Mouse (Mus musculus) ES-E14 (cell line): ENCODE results near the gene St3gal2. TPM values are rescaled to one million over a fixed set of nuclear protein-coding genes. Genes with fewer than 3 reads are reported as not detected.
A peak's percentile ranks its signal among the peaks of the same experiment; 100 is the strongest.
"Not testable (repeated sequence)": the region's sequence is repeated elsewhere in the genome, so short reads cannot be mapped to it uniquely, and the experiment has no call there.

Source experiments
- DNase-seq: peaks from one replicate; pipeline ENCODE4 v3.0.0-alpha.2; 2013; ENCODE audit warnings: low read depth, low spot score
- H3K27ac ChIP-seq: 2 replicates; pipeline ENCODE4 v1.5.1; 2012; ENCODE audit warnings: low read depth, mild to moderate bottlenecking, low read length, moderate library complexity, mixed read lengths; ENCODE audit not compliant: poor library complexity, insufficient read depth, severe bottlenecking
- H3K36me3 ChIP-seq: 2 replicates; pipeline ENCODE4 v1.6.1; 2012; ENCODE audit warnings: mild to moderate bottlenecking, low read length, moderate library complexity, mixed read lengths; ENCODE audit not compliant: control insufficient read depth, poor library complexity, insufficient read depth, severe bottlenecking
- H3K4me1 ChIP-seq, 2 experiments: fragments of 150-350 bp in 1 of 2; sonication (generic) in 1 of 2; 2 replicates each; pipeline ENCODE4 v1.6.1; 2012; ENCODE audit warnings: low read length in 2 of 2, mild to moderate bottlenecking in 1 of 2, mixed read lengths in 1 of 2; ENCODE audit not compliant: control insufficient read depth in 2 of 2, insufficient read depth in 2 of 2, poor library complexity in 1 of 2
- H3K4me3 ChIP-seq, 2 experiments: fragments of 150-350 bp in 1 of 2; sonication (generic) in 1 of 2; 2 replicates each; pipeline ENCODE4 v1.5.1; 2012; ENCODE audit warnings: low read length in 2 of 2, low read depth in 1 of 2, mild to moderate bottlenecking in 1 of 2, mixed read lengths in 1 of 2; ENCODE audit not compliant: insufficient read depth in 1 of 2, poor library complexity in 1 of 2, severe bottlenecking in 1 of 2
- H3K9ac ChIP-seq: 2 replicates; pipeline ENCODE4 v1.6.1; 2012; ENCODE audit warnings: low read depth, mild to moderate bottlenecking, low read length, mixed read lengths; ENCODE audit not compliant: poor library complexity, insufficient read depth, severe bottlenecking
- H3K9me3 ChIP-seq: fragments of 150-350 bp; sonication (generic); 2 replicates; pipeline ENCODE4 v1.6.1; 2012; ENCODE audit warnings: low read depth, mild to moderate bottlenecking, low read length; ENCODE audit not compliant: control insufficient read depth, insufficient read depth
- CHD2 ChIP-seq: IDR thresholded peaks from 2 replicates; pipeline ENCODE4 v1.6.1; 2014; ENCODE audit warnings: mild to moderate bottlenecking, low read depth, low read length, inconsistent platforms
- HCFC1 ChIP-seq: IDR thresholded peaks from 2 replicates; pipeline ENCODE4 v1.6.1; 2012; ENCODE audit warnings: low read length, inconsistent platforms, borderline replicate concordance; ENCODE audit not compliant: insufficient read depth
- MAFK ChIP-seq: IDR thresholded peaks from 2 replicates; pipeline ENCODE4 v1.6.1; 2014; ENCODE audit warnings: mild to moderate bottlenecking, low read depth, low read length, inconsistent platforms; ENCODE audit not compliant: insufficient read depth
- ZC3H11A ChIP-seq: IDR thresholded peaks from 2 replicates; pipeline ENCODE4 v1.6.1; 2012; ENCODE audit warnings: low read depth, mild to moderate bottlenecking, inconsistent platforms, low read length, borderline replicate concordance
- ZNF384 ChIP-seq: IDR thresholded peaks from 2 replicates; pipeline ENCODE4 v1.6.1; 2012; ENCODE audit warnings: low read depth, low read length, inconsistent platforms
- in situ Hi-C, 2 experiments: fragments of 600-800 bp; cut with MboI; formaldehyde crosslinking; loops; one replicate each; pipeline ENCODE4 v1.15.1; 2025; ENCODE audit warnings: low sequenced_read_pairs in 2 of 2, inconsistent platforms in 1 of 2; ENCODE audit not compliant: unreplicated experiment in 2 of 2
- total RNA-seq: library from RNA; depleted of rRNA; stranded (reverse); fragments of 300-350 nt; gene quantifications from 2 replicates; pipeline ENCODE4 v1.2.3, GENCODE M21; 2012

Gene St3gal2
- total RNA-seq, 1 experiment = 12.4 TPM

DNA sequence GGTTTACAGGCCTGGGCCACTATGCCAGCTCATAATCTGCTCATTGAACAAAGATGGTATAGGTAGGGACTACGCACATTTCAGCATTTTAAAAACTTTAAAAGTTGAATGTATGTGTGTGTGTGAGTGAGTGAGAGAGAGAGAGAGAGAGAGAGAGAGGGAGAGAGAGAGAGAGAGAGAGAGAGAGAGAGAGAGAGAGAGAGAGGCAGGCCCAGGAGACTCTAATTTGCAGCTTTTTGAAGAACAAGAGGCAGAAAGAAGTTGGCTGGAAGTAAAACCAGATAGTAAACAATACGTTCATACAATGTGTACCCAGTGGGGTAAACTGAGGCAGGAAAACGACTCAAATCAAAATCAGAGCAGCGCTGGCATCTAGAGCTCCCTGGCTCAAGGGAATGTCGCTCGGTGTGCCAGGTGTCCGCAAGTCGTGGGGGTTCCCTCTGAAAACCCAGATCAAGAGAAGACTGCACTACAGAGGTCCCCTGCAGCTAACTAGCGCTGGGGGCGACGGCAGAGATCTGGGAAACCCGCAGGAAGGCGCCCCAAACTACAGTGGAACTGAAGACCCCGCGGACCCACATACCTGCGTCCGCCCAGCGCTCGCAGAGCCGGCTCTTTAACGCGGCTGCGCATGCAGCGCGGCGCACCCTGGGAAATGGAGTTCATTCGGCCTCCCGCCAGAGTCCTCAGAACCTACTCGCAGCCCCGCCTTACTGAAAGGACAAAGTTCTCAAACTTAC, 17.7 kb upstream of the St3gal2 start, which contains the start of gene Fuk:
Fuk (minus strand) TSS at position 650 of the 740 bp plus-strand sequence.
- in situ Hi-C loops = no loop called here
- TF ChIP-seq HCFC1 (peak; percentile 98), MAFK (no peak)

DNA sequence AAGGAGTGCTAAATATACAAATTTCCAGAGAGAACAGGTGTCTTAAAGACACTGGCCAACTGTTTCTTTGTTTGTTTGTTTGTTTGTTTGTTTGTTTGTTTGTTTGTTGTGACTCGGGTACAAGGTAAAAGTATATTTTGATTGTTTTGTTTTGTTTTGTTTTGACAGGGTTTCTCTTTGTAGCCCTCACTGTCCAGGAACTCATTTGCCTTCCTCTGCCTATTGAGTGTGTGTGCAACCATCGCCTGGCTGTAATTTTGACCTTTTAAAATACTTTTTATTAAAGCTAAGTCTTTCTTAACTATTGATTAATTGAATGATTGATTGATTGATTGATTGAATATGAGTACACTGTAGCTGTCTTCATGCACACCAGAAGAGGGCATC, 17.1 kb upstream of the St3gal2 start:
- H3K4me1 ChIP-seq = no peaks in the 10 kb centered on the region
- no peak for TF ChIP-seq ZC3H11A
- TF ChIP-seq MAFK = no peak
- no peak for TF ChIP-seq ZNF384
- no peak for TF ChIP-seq HCFC1
- no peak for TF ChIP-seq CHD2
- H3K9me3 ChIP-seq = no peaks in the 10 kb centered on the region
- H3K4me3 ChIP-seq = 0 out of 4 replicates have a peak overlapping the region, but pooled peaks of 1 of the 2 experiments have one; percentile 94
- H3K36me3 ChIP-seq = no peaks in the 10 kb centered on the region
- no peak overlapping the region for H3K9ac ChIP-seq
- in situ Hi-C loops = no loop called here
- DNase-seq = no peak
- no peak overlapping the region for H3K27ac ChIP-seq

More for the DNA sequence above, 17.7 kb upstream of the St3gal2 start, which contains the start of gene Fuk:
- peak within 1 kb of the TSS; percentile 74 to 94 for H3K4me3 ChIP-seq
- H3K9ac ChIP-seq = peak within 1 kb of the TSS; percentile 84
- no peaks in the 10 kb centered on the region for H3K9me3 ChIP-seq
- no peak for DNase-seq
- H3K4me1 ChIP-seq = no peaks in the 10 kb centered on the region
- H3K27ac ChIP-seq = no peak within 1 kb of the TSS
- no peaks in the 10 kb centered on the region for H3K36me3 ChIP-seq

DNA sequence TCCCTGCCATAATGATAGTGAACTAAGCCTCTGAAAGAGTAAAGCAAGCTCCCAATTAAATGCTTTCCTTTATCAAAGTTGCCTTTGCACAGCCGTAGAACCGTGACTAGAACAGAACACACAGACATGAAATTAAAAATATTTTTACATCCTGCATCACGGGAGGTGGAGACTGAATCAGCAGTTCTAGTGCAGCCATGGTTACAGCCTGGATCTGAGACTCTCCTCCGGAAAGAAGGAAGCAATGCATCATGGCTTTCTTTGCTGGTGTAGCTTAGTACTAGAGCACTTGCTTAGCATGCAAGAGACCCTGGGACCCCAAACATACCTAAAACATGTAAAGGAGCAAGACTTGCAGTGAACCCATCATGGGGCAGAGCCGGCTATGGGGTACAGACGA, 14.3 kb upstream of the St3gal2 start:
- no peak for DNase-seq
- no peak for TF ChIP-seq MAFK
- TF ChIP-seq ZNF384 = no peak
- no peak for TF ChIP-seq CHD2
- TF ChIP-seq ZC3H11A = no peak
- no peak for TF ChIP-seq HCFC1
- Histone ChIP-seq H3K27ac (no peak overlapping the region), H3K4me3 (no peak overlapping the region), H3K9ac (no peak overlapping the region), H3K36me3 (no peaks in the 10 kb centered on the region), H3K9me3 (no peaks in the 10 kb centered on the region), H3K4me1 (no peaks in the 10 kb centered on the region)
- in situ Hi-C loops = no loop called here

DNA sequence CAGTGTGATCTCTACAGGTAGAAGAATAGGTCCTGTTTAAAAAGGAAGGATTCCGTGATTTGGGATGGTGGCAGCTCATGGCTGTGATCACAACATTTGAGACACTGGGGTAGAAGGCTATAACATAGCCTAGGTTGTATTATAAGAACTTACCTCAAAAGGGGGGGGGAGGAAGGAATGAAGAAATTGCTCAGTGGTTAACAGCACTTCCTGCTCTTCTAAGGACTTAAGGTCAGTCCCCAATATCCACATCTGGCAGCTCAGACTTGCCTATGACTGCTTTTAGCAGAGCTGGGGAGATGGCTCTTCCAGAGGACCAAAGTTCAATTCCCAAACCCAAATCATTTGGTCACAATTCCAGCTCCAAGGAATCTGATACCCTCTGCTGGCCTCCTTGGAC, 13.0 kb upstream of the St3gal2 start:
- Histone ChIP-seq H3K4me3 (no peak overlapping the region), H3K9me3 (no peaks in the 10 kb centered on the region), H3K4me1 (no peaks in the 10 kb centered on the region), H3K9ac (no peak overlapping the region), H3K27ac (no peak overlapping the region), H3K36me3 (no peaks in the 10 kb centered on the region)
- in situ Hi-C loops = no loop called here
- no peak for TF ChIP-seq HCFC1
- no peak for TF ChIP-seq MAFK
- TF ChIP-seq ZC3H11A = no peak
- TF ChIP-seq ZNF384 = no peak
- no peak for TF ChIP-seq CHD2
- DNase-seq = no peak

DNA sequence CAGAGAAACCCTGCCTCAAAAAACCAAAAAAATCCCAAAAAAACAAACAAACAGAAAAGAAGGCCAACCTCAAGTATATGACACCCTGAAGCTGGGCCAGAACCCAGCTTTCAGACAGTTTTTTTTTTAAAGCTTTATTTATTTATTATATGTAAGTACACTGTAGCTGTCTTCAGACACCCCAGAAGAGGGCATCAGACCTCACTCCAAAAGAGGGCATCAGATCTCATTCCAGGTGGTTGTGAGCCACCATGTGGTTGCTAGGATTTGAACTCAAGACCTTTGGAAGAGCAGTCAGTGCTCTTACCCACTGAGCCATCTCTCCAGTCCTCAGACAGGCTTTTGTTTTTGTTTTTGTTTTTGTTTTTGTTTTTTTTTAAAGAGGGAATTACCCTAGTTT, 9.9 kb upstream of the St3gal2 start:
- H3K4me3 ChIP-seq, DNase-seq, H3K27ac ChIP-seq, H3K36me3 ChIP-seq, H3K9ac ChIP-seq, H3K9me3 ChIP-seq, in situ Hi-C loops, H3K4me1 ChIP-seq: not testable (repeated sequence)
